Mouse (Mus musculus): ENCODE results near the gene Ddx11.

GRCm38 (mm10) chr17:66118991-66119390 lies 4.3 kb upstream of the Ddx11 start:
- no peak for TF ChIP-seq ZKSCAN1 (IDR thresholded peaks at IDR 0.05; ENCODE audit: low read depth, low read length)
- TF ChIP-seq BHLHE40 (IDR thresholded peaks at IDR 0.05; ENCODE audit: borderline replicate concordance, low read depth, low read length), result no peak
- no peak for TF ChIP-seq ELF1 (IDR thresholded peaks at IDR 0.05; ENCODE audit: low read depth, low read length)
- TF ChIP-seq CTCF (IDR thresholded peaks at IDR 0.05 in 2 of 3, conservative IDR thresholded peaks at IDR 0.05 in 1 of 3; ENCODE audit: control insufficient read depth in 1 of 3, insufficient read depth in 1 of 3, low read depth in 2 of 3, low read length in 3 of 3, poor library complexity in 1 of 3, severe bottlenecking in 1 of 3), result no peak
- no peak for TF ChIP-seq MAFK (IDR thresholded peaks at IDR 0.05; ENCODE audit: borderline replicate concordance, low read depth, low read length)
- no peak for TF ChIP-seq E2F4 (IDR thresholded peaks at IDR 0.05; ENCODE audit: borderline replicate concordance, low read depth, low read length)
- no peak for TF ChIP-seq POLR2A (IDR thresholded peaks at IDR 0.05; ENCODE audit: control insufficient read depth in 1 of 2, insufficient read depth in 1 of 2, low read depth in 1 of 2, low read length in 2 of 2, poor library complexity in 1 of 2)
- no peak for TF ChIP-seq RAD21 (IDR thresholded peaks at IDR 0.05; ENCODE audit: low read depth, low read length)
- TF ChIP-seq EP300 (IDR thresholded peaks at IDR 0.05; ENCODE audit: low read depth in 1 of 2, low read length in 2 of 2), result no peak
- no peak for TF ChIP-seq GABPA (IDR thresholded peaks at IDR 0.05; ENCODE audit: low read depth, low read length)
- no peak for TF ChIP-seq GATA1 (IDR thresholded peaks at IDR 0.05; ENCODE audit: low read depth, low read length)
